Mouse (Mus musculus) spleen, postnatal 14 days (tissue): ENCODE data around the gene Mcu.
A peak's percentile ranks its signal among the peaks of the same experiment; 100 is the strongest.

Experiments
- DNase-seq, 2 experiments: peaks; one replicate each; pipeline ENCODE4 v3.0.0; 2021 to 2022; ENCODE audit warnings: low spot score in 2 of 2

Mcu gene

GRCm38 (mm10) chr10:59616522-59616921 is at the start of gene Mcu:
Mcu (minus strand) TSS chr10:59616692.
- peak; percentile 92 for DNase-seq

- DNase-seq, result no peak
Measured at GRCm38 (mm10) chr10:59665503-59666291, 49.2 kb upstream of the Mcu start.

GRCm38 (mm10) chr10:59664765-59665164 is 48.3 kb upstream of the Mcu start:
- DNase-seq, result no peak

GRCm38 (mm10) chr10:59656799-59657198 is 40.3 kb upstream of the Mcu start:
- DNase-seq, result no peak

- no peak for DNase-seq
Measured at GRCm38 (mm10) chr10:59646821-59647378, 30.4 kb upstream of the Mcu start.

- DNase-seq, result no peak
Measured at GRCm38 (mm10) chr10:59645153-59645552, 28.7 kb upstream of the Mcu start.

GRCm38 (mm10) chr10:59644710-59645109 is 28.2 kb upstream of the Mcu start:
- no peak for DNase-seq

GRCm38 (mm10) chr10:59643645-59644044 is 27.2 kb upstream of the Mcu start:
- no peak for DNase-seq

- DNase-seq, result no peak
Measured at GRCm38 (mm10) chr10:59642659-59643377, 26.3 kb upstream of the Mcu start.

GRCm38 (mm10) chr10:59638576-59638975 is 22.1 kb upstream of the Mcu start:
- no peak for DNase-seq

- DNase-seq, result no peak
Measured at GRCm38 (mm10) chr10:59637596-59638124, 21.2 kb upstream of the Mcu start.

- DNase-seq, result no peak
Measured at GRCm38 (mm10) chr10:59636751-59637533, 20.4 kb upstream of the Mcu start.

- DNase-seq, result no peak
Measured at GRCm38 (mm10) chr10:59636048-59636447, 19.6 kb upstream of the Mcu start.

- DNase-seq, result no peak
Measured at GRCm38 (mm10) chr10:59629506-59629782, 13.0 kb upstream of the Mcu start.

GRCm38 (mm10) chr10:59628641-59629505 is 12.4 kb upstream of the Mcu start:
- no peak for DNase-seq

- DNase-seq, result no peak
Measured at GRCm38 (mm10) chr10:59623496-59623895, 7.0 kb upstream of the Mcu start.

GRCm38 (mm10) chr10:59621355-59621754 is 4.9 kb upstream of the Mcu start:
- no peak for DNase-seq

- no peak for DNase-seq
Measured at GRCm38 (mm10) chr10:59617776-59618175, 1.3 kb upstream of the Mcu start.

GRCm38 (mm10) chr10:59615981-59616520 is 441 bp downstream of the Mcu start, which contains the start of gene Gm10322:
Gm10322 (plus strand) TSS chr10:59616063.
- peak in 1 of 2 experiments; percentile 33 for DNase-seq

- DNase-seq, result no peak
Measured at GRCm38 (mm10) chr10:59615411-59615810, 1.1 kb downstream of the Mcu start.

GRCm38 (mm10) chr10:59614141-59614540 is 2.4 kb downstream of the Mcu start:
- no peak for DNase-seq
